Comparison of ENCODE assay signal across 16 mouse cellular contexts in genomic region chr19:56747878-56748277, GRCm38 (mm10). TPM values are rescaled to one million over a fixed set of nuclear protein-coding genes. Genes with fewer than 3 reads are reported as not detected.
DNase-seq lines count a peak whose midpoint lies in the region; ATAC-seq lines count a peak whose summit lies in the region.
"Had no signal": no experiment of that assay in that cellular context is flagged by ENCODE, and none has a peak within 500 bp of the region (broad histone marks: within the 10 kb centered on the region; RNA-seq: fewer than 3 reads in every experiment).

No protein-coding gene starts in this region.

- peaks cover 54% of the 10 kb centered on the region for H3K4me1 ChIP-seq in heart, embryonic 13.5 days
- H3K4me1 ChIP-seq in hindbrain, embryonic 10.5 days (replicated peaks): peaks cover 20% of the 10 kb centered on the region
- H3K4me1 ChIP-seq in limb, embryonic 10.5 days: peaks cover 19% of the 10 kb centered on the region; the same call in 1 of the 2 replicates
- H3K4me1 ChIP-seq: neural tube, embryonic 12.5 days had no signal

- DNase-seq in heart, adult 8-10 months (ENCODE audit: low spot score): peak; percentile 47
- DNase-seq in heart, postnatal 14 days: no peak
- peak; percentile 34 for DNase-seq in layer of hippocampus, adult 11-12 months (ENCODE audit: low spot score)
- no peak for DNase-seq in layer of hippocampus, adult 9-10 months (ENCODE audit: low spot score)
- DNase-seq in A20 (ENCODE audit: low read depth, low spot score): peak; percentile 40
- DNase-seq in hindbrain, embryonic 10.5 days (ENCODE audit: low spot score): no peak
- no peak for DNase-seq in limb, embryonic 10.5 days (ENCODE audit: low spot score)
- DNase-seq: cerebellum, adult 18-20 months; gastrocnemius, postnatal 36 days; right cerebral cortex, postnatal 4 days had no signal

- no peak overlapping the region for H3K9ac ChIP-seq in heart, embryonic 13.5 days
- H3K9ac ChIP-seq: hindbrain, embryonic 14.5 days; liver, embryonic 14.5 days; neural tube, embryonic 12.5 days had no signal

- ATAC-seq in heart, embryonic 13.5 days (ENCODE audit: extremely low read depth, insufficient number of reproducible peaks, low FRiP score, low TSS enrichment): no peak
- ATAC-seq: intestine, embryonic 16.5 days; midbrain, embryonic 16.5 days had no signal

- intact Hi-C loops in heart, postnatal 14 days (cut with DNase I): no loop called here

- H3K27ac ChIP-seq in heart, embryonic 13.5 days (replicated peaks): no peak overlapping the region
- no peak overlapping the region for H3K27ac ChIP-seq in hindbrain, embryonic 10.5 days
- no peak overlapping the region for H3K27ac ChIP-seq in limb, embryonic 10.5 days
- H3K27ac ChIP-seq: hindbrain, embryonic 14.5 days; liver, embryonic 14.5 days; neural tube, embryonic 12.5 days had no signal

- peak overlapping the region; percentile 15; the same call in 1 of the 2 replicates for H3K4me2 ChIP-seq in heart, embryonic 13.5 days
- H3K4me2 ChIP-seq: hindbrain, embryonic 14.5 days; neural tube, embryonic 12.5 days had no signal

- H3K36me3 ChIP-seq in heart, embryonic 13.5 days: no peaks in the 10 kb centered on the region
- no peaks in the 10 kb centered on the region for H3K36me3 ChIP-seq in hindbrain, embryonic 10.5 days
- no peaks in the 10 kb centered on the region for H3K36me3 ChIP-seq in limb, embryonic 10.5 days
- H3K36me3 ChIP-seq: neural tube, embryonic 12.5 days had no signal

- WGBS in heart, embryonic 13.5 days: 51% methylated on average over 10 of the region's 10 CpGs
- WGBS in hindbrain, embryonic 10.5 days: 82% methylated on average over 10 of the region's 10 CpGs
- WGBS in limb, embryonic 10.5 days: 88% methylated on average over 10 of the region's 10 CpGs

- no peaks in the 10 kb centered on the region for H3K27me3 ChIP-seq in heart, embryonic 13.5 days (replicated peaks)
- H3K27me3 ChIP-seq in hindbrain, embryonic 10.5 days (ENCODE audit: insufficient read depth, poor library complexity, severe bottlenecking): no peaks in the 10 kb centered on the region
- no peaks in the 10 kb centered on the region for H3K27me3 ChIP-seq in limb, embryonic 10.5 days (ENCODE audit: low read depth, poor library complexity, severe bottlenecking)
- H3K27me3 ChIP-seq: neural tube, embryonic 12.5 days had no signal

- no peaks in the 10 kb centered on the region for H3K9me3 ChIP-seq in heart, embryonic 13.5 days
- no peaks in the 10 kb centered on the region for H3K9me3 ChIP-seq in hindbrain, embryonic 10.5 days
- no peaks in the 10 kb centered on the region for H3K9me3 ChIP-seq in limb, embryonic 10.5 days (replicated peaks)
- H3K9me3 ChIP-seq: neural tube, embryonic 12.5 days had no signal

- H3K4me3 ChIP-seq in heart, embryonic 13.5 days: no peak overlapping the region
- H3K4me3 ChIP-seq in hindbrain, embryonic 10.5 days: no peak overlapping the region
- no peak overlapping the region for H3K4me3 ChIP-seq in limb, embryonic 10.5 days
- H3K4me3 ChIP-seq: neural tube, embryonic 12.5 days had no signal

RNA-seq across cellular contexts. Expression of gene Adrb1, which starts 25.9 kb away (rescaled TPM):
- total RNA-seq in heart, adult 8-10 months (2022): 10 to 100 TPM; 19.4 to 26.8 (median 22.2) TPM
- total RNA-seq in heart, postnatal 14 days (2021): 10 to 100 TPM; 23.2 to 24.2 TPM
- 2.9 and 3.0 TPM in 2 replicates for polyA plus RNA-seq in heart, embryonic 13.5 days (2015; fragmentation: Nextera tagmentation; extraction: Ambion mirVana)
- polyA plus RNA-seq in hindbrain, embryonic 10.5 days (2016; fragmentation: Nextera tagmentation; extraction: Ambion mirVana): 0.09 and 0.21 TPM in 2 replicates
- polyA plus RNA-seq in limb, embryonic 10.5 days (2016; fragmentation: Nextera tagmentation; extraction: Ambion mirVana): 0.16 TPM in 1 of 2 replicates, not detected in the other

Comparison
In these comparisons a context has a peak if more than half of its experiments do, and no peak if none do; other contexts are left out.
1. DNase-seq: peak in heart, adult 8-10 months (single experiment), layer of hippocampus, adult 11-12 months (single experiment) and A20 (single experiment); none in heart, postnatal 14 days (0 of 2), layer of hippocampus, adult 9-10 months (single experiment), hindbrain, embryonic 10.5 days (single experiment) and limb, embryonic 10.5 days (single experiment).